Mouse (Mus musculus) midbrain, embryonic 14.5 days (tissue): ENCODE measurements around the gene Numb. TPM values are rescaled to one million over a fixed set of nuclear protein-coding genes. Genes with fewer than 3 reads are reported as not detected.

ENCODE experiments used
- ATAC-seq: fragments of 200-750 bp; cut with Nextera tagmentation; 2 replicates; pipeline ENCODE4 v1.8.0; 2017; ENCODE audit warnings: moderate number of reproducible peaks, moderate library complexity; ENCODE audit not compliant: low FRiP score, low TSS enrichment
- DNase-seq: peaks from one replicate; pipeline ENCODE4 v3.0.0-alpha.2; 2015
- H3K27ac ChIP-seq: fragments of 300-500 bp; sonication (generic); replicated peaks from 2 replicates; pipeline ENCODE4 v1.5.1; 2014; ENCODE audit warnings: mild to moderate bottlenecking, low read depth, low read length, moderate library complexity
- H3K27me3 ChIP-seq: fragments of 300-500 bp; sonication (generic); 2 replicates; pipeline ENCODE4 v1.6.1; 2014; ENCODE audit warnings: low read length, control low read depth, mixed read lengths; ENCODE audit not compliant: control insufficient read depth, insufficient read depth
- H3K36me3 ChIP-seq: fragments of 300-500 bp; sonication (generic); 2 replicates; pipeline ENCODE4 v1.6.1; 2014; ENCODE audit warnings: low read length, control low read depth; ENCODE audit not compliant: control insufficient read depth, insufficient read depth
- H3K4me1 ChIP-seq: fragments of 300-500 bp; sonication (generic); 2 replicates; pipeline ENCODE4 v1.6.1; 2014; ENCODE audit warnings: mild to moderate bottlenecking, antibody characterized with exemption, low read length, control low read depth; ENCODE audit not compliant: control insufficient read depth, insufficient read depth
- H3K4me2 ChIP-seq: fragments of 300-500 bp; sonication (generic); 2 replicates; pipeline ENCODE4 v1.6.1; 2014; ENCODE audit warnings: mild to moderate bottlenecking, low read length, moderate library complexity
- H3K4me3 ChIP-seq: fragments of 300-500 bp; sonication (generic); replicated peaks from 2 replicates; pipeline ENCODE4 v1.5.1; 2014; ENCODE audit warnings: low read depth, low read length
- H3K9ac ChIP-seq: fragments of 300-500 bp; sonication (generic); replicated peaks from 2 replicates; pipeline ENCODE4 v1.6.1; 2014; ENCODE audit warnings: mild to moderate bottlenecking, low read length, moderate library complexity
- H3K9me3 ChIP-seq: fragments of 300-500 bp; sonication (generic); 2 replicates; pipeline ENCODE4 v1.6.1; 2016; ENCODE audit warnings: low read length, control low read depth, mixed read lengths; ENCODE audit not compliant: control insufficient read depth
- WGBS: fragments of 180-500 bp; shearing (Covaris S2); extraction: QIAGEN DNeasy Blood & Tissue Kit; methylation state at CpG from one replicate; pipeline ENCODE4 v1.1.7; 2014; 5-methylcytosine and 5-hydroxymethylcytosine counted together
- polyA plus RNA-seq: library from polyadenylated mRNA; unstranded; fragments of >200 nt; fragmentation: Nextera tagmentation; extraction: Ambion mirVana; gene quantifications from 2 replicates; pipeline ENCODE4 v1.2.1, GENCODE M21; 2014

Gene Numb
- polyA plus RNA-seq, 1 experiment from 2014 or later: 20.6 TPM

DNA sequence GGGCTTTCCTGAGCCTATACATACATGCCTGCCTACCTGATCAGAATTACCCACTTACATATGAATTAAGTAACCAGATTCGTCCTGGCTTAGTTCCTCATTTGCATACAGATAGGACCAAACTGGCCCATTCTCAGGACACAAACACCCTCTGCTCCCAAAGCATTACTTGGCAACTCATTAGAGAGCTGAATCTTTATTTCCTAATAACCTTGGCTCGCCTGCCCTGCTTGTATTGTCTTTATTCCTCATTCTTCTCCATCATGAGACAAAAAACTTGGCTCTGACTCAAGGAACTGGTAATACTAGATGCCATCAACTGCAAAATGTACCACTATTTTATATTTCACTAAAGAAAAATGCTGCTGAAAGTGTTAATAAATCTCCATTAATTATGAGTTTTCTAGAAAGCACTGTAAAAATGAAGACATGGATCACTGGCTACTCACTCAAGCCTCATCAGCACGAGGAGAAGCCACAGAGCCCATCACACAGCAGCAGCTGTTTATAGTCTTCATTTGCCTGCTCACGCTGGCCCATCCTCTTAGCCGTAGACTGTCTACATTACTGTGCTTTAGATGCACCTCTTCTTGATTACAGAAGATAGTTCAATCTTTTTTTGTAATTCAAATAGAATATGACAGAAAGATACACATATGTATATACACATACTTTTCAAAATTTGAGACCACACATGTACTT is 69.1 kb downstream of the Numb start:
- no peaks in the 10 kb centered on the region for H3K9me3 ChIP-seq
- no peak for ATAC-seq
- no peak overlapping the region for H3K4me2 ChIP-seq
- H3K9ac ChIP-seq: no peak overlapping the region
- H3K27me3 ChIP-seq: no peaks in the 10 kb centered on the region
- no peaks in the 10 kb centered on the region for H3K4me1 ChIP-seq
- no peak overlapping the region for H3K4me3 ChIP-seq
- no peak overlapping the region for H3K27ac ChIP-seq
- DNase-seq: no peak
- WGBS: 79% methylated on average over 5 of the region's 5 CpGs
- H3K36me3 ChIP-seq: no peaks in the 10 kb centered on the region

DNA sequence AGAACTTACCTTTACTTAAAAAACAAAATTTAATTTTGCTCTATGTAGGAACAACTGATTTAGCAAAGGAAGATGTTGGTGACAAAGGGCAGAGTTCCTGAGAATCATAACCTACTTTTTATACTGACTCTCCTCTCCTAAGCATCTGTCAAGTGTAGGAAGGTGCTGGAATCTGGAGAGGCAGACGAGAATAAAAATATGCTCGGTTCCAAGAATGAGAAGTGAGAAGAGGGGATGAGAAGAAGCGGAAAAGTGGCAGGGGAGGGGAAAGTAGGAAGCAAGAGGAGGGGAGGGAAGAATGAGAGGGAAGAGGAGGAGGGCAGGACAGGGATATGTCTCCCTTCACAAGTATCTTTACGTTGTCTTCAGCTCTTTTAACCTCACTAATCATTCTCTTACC is 71.4 kb downstream of the Numb start:
- Histone ChIP-seq H3K4me2 (no peak overlapping the region), H3K4me1 (no peaks in the 10 kb centered on the region), H3K4me3 (no peak overlapping the region), H3K9me3 (no peaks in the 10 kb centered on the region), H3K9ac (no peak overlapping the region), H3K27me3 (no peaks in the 10 kb centered on the region), H3K36me3 (no peaks in the 10 kb centered on the region), H3K27ac (no peak overlapping the region)
- 82% methylated on average over 4 of the region's 4 CpGs for WGBS
- ATAC-seq: no peak
- DNase-seq: no peak

- H3K4me3 ChIP-seq: no peak overlapping the region
- no peak for ATAC-seq
- H3K27ac ChIP-seq: no peak overlapping the region
- no peaks in the 10 kb centered on the region for H3K4me1 ChIP-seq
- no peak overlapping the region for H3K4me2 ChIP-seq
- H3K9ac ChIP-seq: no peak overlapping the region
- no peak for DNase-seq
- WGBS: 98% methylated on average over 1 of the region's 1 CpGs
- H3K36me3 ChIP-seq: no peaks in the 10 kb centered on the region
- H3K9me3 ChIP-seq: no peaks in the 10 kb centered on the region
- no peaks in the 10 kb centered on the region for H3K27me3 ChIP-seq
Observed at GRCm38 (mm10) chr12:83848595-83849231, 73.0 kb downstream of the Numb start.

DNA sequence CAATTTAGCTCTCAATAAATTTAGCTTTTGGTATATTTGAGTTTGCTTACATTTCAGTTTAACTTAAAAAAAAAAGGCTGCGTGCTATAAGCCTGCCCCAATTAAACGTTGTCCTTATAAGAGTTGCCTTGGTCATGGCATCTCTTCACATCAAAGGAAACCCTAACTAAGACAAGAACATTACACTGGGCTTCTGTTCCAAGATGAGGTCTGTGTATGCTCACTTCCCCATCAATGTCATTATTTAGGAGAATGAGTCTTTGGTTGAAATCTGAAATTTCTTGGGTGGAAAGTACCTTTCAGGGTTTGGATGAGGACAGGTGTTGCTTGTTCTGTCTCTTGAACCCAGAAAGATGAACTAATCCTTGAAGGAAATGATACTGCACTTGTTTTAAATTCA is 73.9 kb downstream of the Numb start:
- Histone ChIP-seq H3K4me2 (no peak overlapping the region), H3K4me3 (no peak overlapping the region), H3K4me1 (no peaks in the 10 kb centered on the region), H3K36me3 (no peaks in the 10 kb centered on the region), H3K9me3 (no peaks in the 10 kb centered on the region), H3K27me3 (no peaks in the 10 kb centered on the region), H3K27ac (no peak overlapping the region), H3K9ac (no peak overlapping the region)
- ATAC-seq (no peak), DNase-seq (no peak)
- WGBS: 98% methylated on average over 2 of the region's 2 CpGs

DNA sequence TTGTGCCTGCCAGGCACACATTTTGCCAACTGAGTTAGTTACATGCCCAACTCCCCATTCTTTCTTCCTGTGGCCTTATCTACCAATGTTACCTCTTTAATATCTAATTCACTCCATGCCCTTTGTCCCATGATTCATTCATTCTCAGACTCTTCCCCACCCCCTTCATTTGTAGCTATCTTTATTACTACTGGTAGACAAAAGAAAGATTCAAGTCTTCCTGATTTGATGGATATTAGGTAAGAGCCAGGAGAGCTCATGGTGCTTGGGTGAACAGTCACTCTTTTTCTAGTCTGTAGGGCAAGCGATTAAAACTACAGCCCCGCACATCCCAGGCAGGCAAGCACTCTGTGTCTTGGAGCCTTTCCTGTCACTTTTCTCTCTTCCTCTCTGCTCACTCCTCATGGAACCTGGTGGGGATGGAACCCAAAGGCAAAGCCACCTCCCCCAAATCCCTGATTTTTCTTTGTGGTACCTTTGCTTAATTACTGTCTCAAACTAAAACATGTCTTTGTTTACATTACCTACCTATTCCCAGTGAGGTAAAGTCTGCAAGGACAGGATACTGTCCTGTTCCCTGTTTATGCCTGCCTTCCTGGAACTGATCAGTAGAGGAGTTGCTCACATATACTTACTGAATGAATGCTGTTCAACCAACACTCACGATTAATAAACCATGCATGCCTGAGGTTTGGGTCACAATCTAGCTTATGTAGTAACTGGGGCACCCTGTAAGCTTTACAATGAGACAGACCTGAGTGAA is 78.9 kb downstream of the Numb start:
- no peak for DNase-seq
- no peak overlapping the region for H3K4me2 ChIP-seq
- no peak overlapping the region for H3K4me3 ChIP-seq
- H3K36me3 ChIP-seq: peaks cover 10% of the 10 kb centered on the region
- WGBS: 91% methylated on average over 3 of the region's 3 CpGs
- H3K4me1 ChIP-seq: no peaks in the 10 kb centered on the region
- H3K27ac ChIP-seq: no peak overlapping the region
- no peaks in the 10 kb centered on the region for H3K9me3 ChIP-seq
- no peak overlapping the region for H3K9ac ChIP-seq
- ATAC-seq: no peak
- no peaks in the 10 kb centered on the region for H3K27me3 ChIP-seq

DNA sequence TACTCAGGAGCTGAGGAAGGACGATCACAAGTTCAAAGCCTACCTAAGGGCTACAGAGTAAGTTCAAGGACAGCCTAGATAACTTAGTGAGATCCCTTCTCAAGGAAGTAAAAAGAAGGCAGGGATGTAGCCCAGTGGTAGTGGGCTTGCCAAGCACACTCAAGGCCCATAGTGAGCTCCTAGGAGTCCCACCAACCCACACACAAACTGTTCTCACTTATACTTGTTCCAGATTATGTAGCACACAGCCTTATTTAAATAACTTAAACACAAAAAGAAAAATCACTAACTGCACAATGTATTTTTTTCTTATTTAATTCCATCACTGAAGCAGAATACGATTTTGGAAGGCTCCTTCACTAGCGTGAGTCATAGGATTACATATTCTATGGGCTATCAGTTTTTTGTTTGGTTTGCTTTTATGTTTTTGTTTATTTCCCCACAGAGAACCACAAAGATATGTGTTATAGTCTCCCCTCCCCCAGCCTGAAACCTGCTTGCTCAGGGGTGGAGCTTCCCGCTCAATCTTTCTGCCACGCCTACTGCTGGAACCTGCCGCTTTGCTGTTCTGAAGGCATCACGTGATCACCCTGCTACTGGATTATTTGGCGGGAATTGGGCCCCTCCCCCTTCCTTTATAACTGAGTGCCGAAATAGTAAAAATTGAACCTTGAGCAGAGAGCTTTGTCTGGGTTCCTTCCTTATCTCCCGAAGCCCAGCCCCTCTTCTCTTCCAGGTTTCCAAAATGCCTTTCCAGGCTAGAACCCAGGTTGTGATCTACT is 80.1 kb downstream of the Numb start:
- WGBS: 92% methylated on average over 10 of the region's 10 CpGs
- Histone ChIP-seq H3K27me3 (no peaks in the 10 kb centered on the region), H3K4me1 (no peaks in the 10 kb centered on the region), H3K4me3 (no peak overlapping the region), H3K9ac (no peak overlapping the region), H3K36me3 (peaks cover 18% of the 10 kb centered on the region), H3K9me3 (no peaks in the 10 kb centered on the region), H3K27ac (no peak overlapping the region), H3K4me2 (no peak overlapping the region)
- ATAC-seq: no peak
- no peak for DNase-seq

GRCm38 (mm10) chr12:83833979-83834378 is 87.8 kb downstream of the Numb start:
- Histone ChIP-seq H3K9me3 (no peaks in the 10 kb centered on the region), H3K27me3 (no peaks in the 10 kb centered on the region), H3K4me3 (no peak overlapping the region), H3K4me1 (no peaks in the 10 kb centered on the region), H3K27ac (no peak overlapping the region), H3K4me2 (no peak overlapping the region), H3K9ac (no peak overlapping the region), H3K36me3 (peaks cover 20% of the 10 kb centered on the region)
- DNase-seq (no peak), ATAC-seq (no peak)
- WGBS: 96% methylated on average over 3 of the region's 3 CpGs

DNA sequence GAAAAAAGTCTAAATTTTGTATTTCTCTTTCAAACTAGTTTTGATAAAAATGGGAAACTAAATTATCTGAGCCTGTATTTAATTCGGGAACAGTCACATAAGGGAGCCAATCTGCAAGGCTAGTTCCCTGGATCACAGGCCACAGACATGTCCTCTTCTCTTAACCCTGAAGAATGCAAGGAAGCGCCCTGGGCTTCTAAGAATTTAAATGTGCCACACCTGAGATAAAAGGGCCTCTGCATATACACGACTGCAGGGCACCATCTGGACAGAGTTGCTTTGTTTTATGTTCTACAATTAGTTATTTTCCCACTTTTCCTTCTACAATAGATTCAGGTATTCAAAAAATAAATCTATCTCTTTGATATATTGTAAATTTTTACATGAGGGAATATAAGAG is 91.3 kb downstream of the Numb start:
- H3K9ac ChIP-seq: no peak overlapping the region
- no peak for ATAC-seq
- no peak for DNase-seq

More for the DNA sequence above, 91.3 kb downstream of the Numb start:
- H3K4me2 ChIP-seq: no peak overlapping the region
- H3K36me3 ChIP-seq: peaks cover 16% of the 10 kb centered on the region; the same call in 1 of the 2 replicates
- no peak overlapping the region for H3K27ac ChIP-seq
- WGBS: 84% methylated on average over 3 of the region's 3 CpGs
- H3K4me1 ChIP-seq: no peaks in the 10 kb centered on the region
- H3K27me3 ChIP-seq: no peaks in the 10 kb centered on the region
- H3K4me3 ChIP-seq: no peak overlapping the region
- no peaks in the 10 kb centered on the region for H3K9me3 ChIP-seq
